Comparison of ENCODE assay signal across 17 mouse cellular contexts in genomic region chr17:31322446-31322845, GRCm38 (mm10). TPM values are rescaled to one million over a fixed set of nuclear protein-coding genes. Genes with fewer than 3 reads are reported as not detected.
DNase-seq lines count a peak whose midpoint lies in the region; TF ChIP-seq lines count a peak whose summit lies in the region.
"Had no signal": no experiment of that assay in that cellular context is flagged by ENCODE, and none has a peak within 500 bp of the region (broad histone marks: within the 10 kb centered on the region; RNA-seq: fewer than 3 reads in every experiment).

No protein-coding gene starts in this region.

- H3K9me3 ChIP-seq in heart, embryonic 10.5 days: no peaks in the 10 kb centered on the region
- H3K9me3 ChIP-seq: embryonic facial prominence, embryonic 13.5 days; hindbrain, embryonic 13.5 days; liver, embryonic 15.5 days had no signal

- no peak overlapping the region for H3K4me3 ChIP-seq in kidney, adult 2 months (ENCODE audit: insufficient read depth, low read depth, low read length)
- H3K4me3 ChIP-seq in small intestine, adult 2 months (ENCODE audit: low read depth, low read length): no peak overlapping the region
- no peak overlapping the region for H3K4me3 ChIP-seq in heart, embryonic 10.5 days
- H3K4me3 ChIP-seq: embryonic facial prominence, embryonic 13.5 days; hindbrain, embryonic 13.5 days; layer of hippocampus, adult 2 months; liver, embryonic 15.5 days; myocyte had no signal

- TF ChIP-seq POLR2A in kidney, adult 2 months (IDR thresholded peaks at IDR 0.05; ENCODE audit: low read depth, low read length): no peak
- TF ChIP-seq POLR2A in small intestine, adult 2 months (IDR thresholded peaks at IDR 0.05; ENCODE audit: low read depth, low read length): no peak

- H3K27me3 ChIP-seq in kidney, adult 2 months (replicated peaks; ENCODE audit: control insufficient read depth, insufficient read depth, low read length): no peaks in the 10 kb centered on the region
- H3K27me3 ChIP-seq in small intestine, adult 2 months (ENCODE audit: control insufficient read depth, insufficient read depth, low read length): no peaks in the 10 kb centered on the region
- peaks cover 11% of the 10 kb centered on the region; the same call in 1 of the 2 replicates for H3K27me3 ChIP-seq in heart, embryonic 10.5 days (ENCODE audit: insufficient read depth, poor library complexity, severe bottlenecking)
- H3K27me3 ChIP-seq: embryonic facial prominence, embryonic 13.5 days; liver, embryonic 15.5 days had no signal

- TF ChIP-seq CTCF in kidney, adult 2 months (conservative IDR thresholded peaks at IDR 0.05; ENCODE audit: insufficient read depth, insufficient read length, low read depth, low read length): no peak
- TF ChIP-seq CTCF in small intestine, adult 2 months (IDR thresholded peaks at IDR 0.05; ENCODE audit: extremely low read depth, insufficient read length, insufficient replicate concordance, low read depth, low read length): no peak

- H3K4me1 ChIP-seq in kidney, adult 2 months (ENCODE audit: control insufficient read depth, insufficient read depth, low read length): peaks cover 6% of the 10 kb centered on the region
- H3K4me1 ChIP-seq in small intestine, adult 2 months (ENCODE audit: control insufficient read depth, insufficient read depth, insufficient read length, low read length): peaks cover 52% of the 10 kb centered on the region
- H3K4me1 ChIP-seq in heart, embryonic 10.5 days: peaks cover 15% of the 10 kb centered on the region

- H3K36me3 ChIP-seq in kidney, adult 2 months (ENCODE audit: control insufficient read depth, insufficient read depth, low read length): no peaks in the 10 kb centered on the region
- peaks cover 43% of the 10 kb centered on the region for H3K36me3 ChIP-seq in small intestine, adult 2 months (ENCODE audit: control insufficient read depth, insufficient read depth, low read length)
- no peaks in the 10 kb centered on the region for H3K36me3 ChIP-seq in heart, embryonic 10.5 days
- H3K36me3 ChIP-seq: embryonic facial prominence, embryonic 13.5 days; liver, embryonic 15.5 days had no signal

- WGBS in kidney, adult 2 months: 43% methylated on average over 4 of the region's 4 CpGs
- 27% methylated on average over 4 of the region's 4 CpGs for WGBS in small intestine, adult 2 months
- 89% methylated on average over 4 of the region's 4 CpGs for WGBS in heart, embryonic 10.5 days

- no peak overlapping the region for H3K27ac ChIP-seq in kidney, adult 2 months (ENCODE audit: insufficient read depth, low read depth, low read length)
- peak overlapping the region; percentile 100 for H3K27ac ChIP-seq in small intestine, adult 2 months (ENCODE audit: insufficient read depth, low read depth, low read length)
- H3K27ac ChIP-seq in heart, embryonic 10.5 days: no peak overlapping the region
- H3K27ac ChIP-seq: embryonic facial prominence, embryonic 13.5 days; hindbrain, embryonic 13.5 days; layer of hippocampus, adult 2 months; liver, embryonic 15.5 days had no signal

- DNase-seq in kidney, adult 2 months: peak; percentile 68
- DNase-seq in kidney, postnatal 4 days: no peak
- peak; percentile 43 for DNase-seq in lung, postnatal 25 days (ENCODE audit: low spot score)
- no peak for DNase-seq in lung, postnatal 10 days
- peak; percentile 41 for DNase-seq in brain, adult 2 months (ENCODE audit: low read depth, low spot score)
- DNase-seq in heart, embryonic 10.5 days (ENCODE audit: low spot score): no peak
- DNase-seq: cerebellum, adult 11 months; heart, postnatal 14 days; midbrain, embryonic 14.5 days; right cerebral cortex, postnatal 4 days; thymus, adult 18-20 months had no signal

RNA-seq across cellular contexts. Expression of gene Slc37a1, which starts 35.9 kb away (rescaled TPM):
- 6.3 and 6.5 TPM in 2 replicates for polyA plus RNA-seq in kidney, adult 2 months (2012; rRNA removed)
- 68.2 and 145 TPM in 2 replicates for polyA plus RNA-seq in small intestine, adult 2 months (2012; rRNA removed)
- 3.9 and 4.8 TPM in 2 replicates for polyA plus RNA-seq in heart, embryonic 10.5 days (2016; fragmentation: Nextera tagmentation; extraction: Ambion mirVana)

RNA-seq across cellular contexts. Expression of gene Rsph1, which starts 45.3 kb away (rescaled TPM):
- polyA plus RNA-seq in kidney, adult 2 months (2012; rRNA removed): 0.73 and 1.1 TPM in 2 replicates
- polyA plus RNA-seq in small intestine, adult 2 months (2012; rRNA removed): 0.46 TPM in 1 of 2 replicates, not detected in the other
- 1.8 and 2.4 TPM in 2 replicates for polyA plus RNA-seq in heart, embryonic 10.5 days (2016; fragmentation: Nextera tagmentation; extraction: Ambion mirVana)

Comparison
In these comparisons a context has a peak if more than half of its experiments do, and no peak if none do; other contexts are left out.
1. DNase-seq: peak in kidney, adult 2 months (single experiment), lung, postnatal 25 days (single experiment) and brain, adult 2 months (single experiment); none in kidney, postnatal 4 days (0 of 2), lung, postnatal 10 days (single experiment) and heart, embryonic 10.5 days (single experiment).